Mouse (Mus musculus): Measurements from ENCODE around the gene Slc25a43.

Gene Slc25a43

GRCm38 (mm10) chrX:36763298-36763933 is 20.0 kb downstream of the Slc25a43 start:
- H3K27me3 ChIP-seq (ENCODE audit: insufficient read depth, low read length), result no peaks in the 10 kb centered on the region
- peak; percentile 20; the same call in 1 of the 2 replicates for TF ChIP-seq NANOG (IDR thresholded peaks at IDR 0.05; ENCODE audit: borderline replicate concordance, low read length)
- no peak for TF ChIP-seq POU5F1 (IDR thresholded peaks at IDR 0.05; ENCODE audit: borderline replicate concordance, low read length)
- H3K4me1 ChIP-seq (replicated peaks; ENCODE audit: low read depth, low read length), result peaks cover 48% of the 10 kb centered on the region
- H3K9me3 ChIP-seq (ENCODE audit: low read length), result no peaks in the 10 kb centered on the region
- H3K4me3 ChIP-seq (replicated peaks; ENCODE audit: low read length), result no peak overlapping the region
- no peaks in the 10 kb centered on the region; the same call in 1 of the 2 replicates for H3K36me3 ChIP-seq (ENCODE audit: insufficient read depth, low read length)

DNA sequence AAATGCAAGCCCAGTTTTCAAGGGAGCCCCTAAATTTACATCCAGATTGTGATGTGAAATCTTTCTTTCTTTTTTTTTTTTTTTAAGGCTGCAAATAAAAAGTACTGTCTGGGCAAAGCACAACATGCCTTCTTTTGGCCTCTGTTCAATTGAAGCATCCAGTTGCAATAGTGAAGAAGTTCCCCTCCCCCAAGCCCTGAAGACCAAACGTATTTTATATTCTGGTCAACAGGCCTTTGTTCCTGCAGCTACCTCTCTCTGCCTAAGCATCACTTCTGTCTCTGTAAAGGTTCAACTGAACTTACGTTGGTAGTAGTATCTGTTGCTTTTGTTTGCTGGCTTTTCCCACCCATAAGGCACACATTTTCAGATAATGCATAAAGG is 20.5 kb downstream of the Slc25a43 start:
- TF ChIP-seq NANOG (IDR thresholded peaks at IDR 0.05; ENCODE audit: borderline replicate concordance, low read length), result no peak
- no peak for TF ChIP-seq POU5F1 (IDR thresholded peaks at IDR 0.05; ENCODE audit: borderline replicate concordance, low read length)
- no peak for TF ChIP-seq CTCF (conservative IDR thresholded peaks at IDR 0.05; ENCODE audit: low read length)
- Histone ChIP-seq H3K36me3 (ENCODE audit: insufficient read depth, low read length) (no peaks in the 10 kb centered on the region), H3K4me1 (replicated peaks; ENCODE audit: low read depth, low read length) (peaks cover 48% of the 10 kb centered on the region), H3K4me3 (replicated peaks; ENCODE audit: low read length) (no peak overlapping the region), H3K9me3 (ENCODE audit: low read length) (no peaks in the 10 kb centered on the region), H3K27me3 (ENCODE audit: insufficient read depth, low read length) (no peaks in the 10 kb centered on the region)

DNA sequence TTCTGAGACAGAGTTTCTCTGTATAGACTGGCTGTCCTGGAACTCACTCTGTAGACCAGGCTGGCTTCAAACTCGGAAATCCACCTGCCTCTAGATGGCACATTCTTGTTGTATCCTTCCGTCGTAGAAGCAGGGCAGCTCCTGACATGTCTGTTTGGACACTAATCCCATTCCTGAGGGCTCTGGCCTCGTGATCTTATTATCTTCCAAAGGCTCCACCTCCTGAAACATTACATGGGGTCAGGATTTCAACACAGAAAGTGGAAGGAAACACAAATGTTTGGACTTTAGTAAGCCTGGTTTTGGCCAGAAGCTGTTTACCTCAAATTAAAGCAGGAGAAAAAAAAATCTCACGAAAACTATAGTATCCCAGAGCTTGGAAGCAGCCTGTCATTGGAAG is 23.9 kb downstream of the Slc25a43 start:
- Histone ChIP-seq H3K4me1 (replicated peaks; ENCODE audit: low read depth, low read length) (peaks cover 40% of the 10 kb centered on the region), H3K4me3 (replicated peaks; ENCODE audit: low read length) (no peak overlapping the region), H3K27me3 (ENCODE audit: insufficient read depth, low read length) (no peaks in the 10 kb centered on the region), H3K9me3 (ENCODE audit: low read length) (no peaks in the 10 kb centered on the region), H3K36me3 (ENCODE audit: insufficient read depth, low read length) (no peaks in the 10 kb centered on the region)
- no peak for TF ChIP-seq CTCF (conservative IDR thresholded peaks at IDR 0.05; ENCODE audit: low read length)
- TF ChIP-seq NANOG (IDR thresholded peaks at IDR 0.05; ENCODE audit: borderline replicate concordance, low read length), result no peak
- TF ChIP-seq POU5F1 (IDR thresholded peaks at IDR 0.05; ENCODE audit: borderline replicate concordance, low read length), result no peak

GRCm38 (mm10) chrX:36772591-36772990 is 29.1 kb downstream of the Slc25a43 start:
- peak; percentile 70; the same call in 1 of the 2 replicates for TF ChIP-seq NANOG (IDR thresholded peaks at IDR 0.05; ENCODE audit: borderline replicate concordance, low read length)
- TF ChIP-seq CTCF (conservative IDR thresholded peaks at IDR 0.05; ENCODE audit: low read length), result no peak
- no peak for TF ChIP-seq POU5F1 (IDR thresholded peaks at IDR 0.05; ENCODE audit: borderline replicate concordance, low read length)
- Histone ChIP-seq H3K9me3 (ENCODE audit: low read length) (no peaks in the 10 kb centered on the region), H3K4me1 (replicated peaks; ENCODE audit: low read depth, low read length) (peaks cover 40% of the 10 kb centered on the region), H3K27me3 (ENCODE audit: insufficient read depth, low read length) (no peaks in the 10 kb centered on the region), H3K4me3 (replicated peaks; ENCODE audit: low read length) (no peak overlapping the region), H3K36me3 (ENCODE audit: insufficient read depth, low read length) (no peaks in the 10 kb centered on the region)

GRCm38 (mm10) chrX:36775520-36775919 is 32.1 kb downstream of the Slc25a43 start:
- Histone ChIP-seq H3K36me3 (ENCODE audit: insufficient read depth, low read length) (no peaks in the 10 kb centered on the region), H3K9me3 (ENCODE audit: low read length) (no peaks in the 10 kb centered on the region), H3K27me3 (ENCODE audit: insufficient read depth, low read length) (no peaks in the 10 kb centered on the region), H3K4me3 (replicated peaks; ENCODE audit: low read length) (no peak overlapping the region), H3K4me1 (replicated peaks; ENCODE audit: low read depth, low read length) (peaks cover 41% of the 10 kb centered on the region)
- TF ChIP-seq NANOG (IDR thresholded peaks at IDR 0.05; ENCODE audit: borderline replicate concordance, low read length), result peak; percentile 83
- TF ChIP-seq CTCF (conservative IDR thresholded peaks at IDR 0.05; ENCODE audit: low read length), result no peak

- H3K4me3 ChIP-seq (replicated peaks; ENCODE audit: low read length), result no peak overlapping the region
- no peaks in the 10 kb centered on the region for H3K9me3 ChIP-seq (ENCODE audit: low read length)
- H3K4me1 ChIP-seq (replicated peaks; ENCODE audit: low read depth, low read length), result peaks cover 32% of the 10 kb centered on the region
- no peaks in the 10 kb centered on the region for H3K36me3 ChIP-seq (ENCODE audit: insufficient read depth, low read length)
- TF ChIP-seq POU5F1 (IDR thresholded peaks at IDR 0.05; ENCODE audit: borderline replicate concordance, low read length), result no peak
- no peaks in the 10 kb centered on the region for H3K27me3 ChIP-seq (ENCODE audit: insufficient read depth, low read length)
Measured at GRCm38 (mm10) chrX:36777694-36778093, 34.2 kb downstream of the Slc25a43 start.

- Histone ChIP-seq H3K27me3 (ENCODE audit: insufficient read depth, low read length) (no peaks in the 10 kb centered on the region), H3K9me3 (ENCODE audit: low read length) (no peaks in the 10 kb centered on the region), H3K4me1 (replicated peaks; ENCODE audit: low read depth, low read length) (peaks cover 30% of the 10 kb centered on the region), H3K4me3 (replicated peaks; ENCODE audit: low read length) (no peak overlapping the region), H3K36me3 (ENCODE audit: insufficient read depth, low read length) (no peaks in the 10 kb centered on the region)
- TF ChIP-seq CTCF (conservative IDR thresholded peaks at IDR 0.05; ENCODE audit: low read length) (no peak), POU5F1 (IDR thresholded peaks at IDR 0.05; ENCODE audit: borderline replicate concordance, low read length) (no peak), NANOG (IDR thresholded peaks at IDR 0.05; ENCODE audit: borderline replicate concordance, low read length) (no peak)
Measured at GRCm38 (mm10) chrX:36789360-36789759, 45.9 kb downstream of the Slc25a43 start.

- TF ChIP-seq CTCF (conservative IDR thresholded peaks at IDR 0.05; ENCODE audit: low read length) (no peak), NANOG (IDR thresholded peaks at IDR 0.05; ENCODE audit: borderline replicate concordance, low read length) (no peak), POU5F1 (IDR thresholded peaks at IDR 0.05; ENCODE audit: borderline replicate concordance, low read length) (no peak)
- peaks cover 27% of the 10 kb centered on the region for H3K36me3 ChIP-seq (ENCODE audit: insufficient read depth, low read length)
- H3K4me1 ChIP-seq (replicated peaks; ENCODE audit: low read depth, low read length), result peaks cover 32% of the 10 kb centered on the region
- no peaks in the 10 kb centered on the region for H3K9me3 ChIP-seq (ENCODE audit: low read length)
- no peaks in the 10 kb centered on the region for H3K27me3 ChIP-seq (ENCODE audit: insufficient read depth, low read length)
- H3K4me3 ChIP-seq (replicated peaks; ENCODE audit: low read length), result peak overlapping the region; percentile 92; the same call in 1 of the 2 replicates
Measured at GRCm38 (mm10) chrX:36794571-36794970, 51.1 kb downstream of the Slc25a43 start.
